Mouse (Mus musculus): ENCODE measurements at regions not wholly inside any gene's neighbourhood (a gene's known extent, or its start where the extent isn't known, plus 50 kb on each side); places are given as distances from the start of the nearest gene placed in this dataset.
A peak's percentile ranks its signal among the peaks of the same experiment; 100 is the strongest.

- no peak overlapping the region for H3K4me3 ChIP-seq (ENCODE audit: low read depth, low read length)
- no peak for DNase-seq (ENCODE audit: low spot score)
- no peak overlapping the region for H3K27ac ChIP-seq (ENCODE audit: low read depth, low read length)
- no peak overlapping the region for H3K9ac ChIP-seq (ENCODE audit: low read length)
- no peaks in the 10 kb centered on the region for H3K27me3 ChIP-seq (replicated peaks; ENCODE audit: control insufficient read depth, insufficient read depth, low read length)
- ATAC-seq: no peak
- H3K4me2 ChIP-seq (ENCODE audit: low read length): no peak overlapping the region
- no peaks in the 10 kb centered on the region for H3K9me3 ChIP-seq (replicated peaks; ENCODE audit: control insufficient read depth, low read length)
- no peaks in the 10 kb centered on the region for H3K36me3 ChIP-seq (ENCODE audit: control insufficient read depth, insufficient read depth, low read length)
- no peaks in the 10 kb centered on the region for H3K4me1 ChIP-seq (ENCODE audit: control insufficient read depth, insufficient read depth, low read length)
These were observed 743.1 kb downstream of the Stim2 start for GRCm38 (mm10) chr5:54741440-54741839.

DNA sequence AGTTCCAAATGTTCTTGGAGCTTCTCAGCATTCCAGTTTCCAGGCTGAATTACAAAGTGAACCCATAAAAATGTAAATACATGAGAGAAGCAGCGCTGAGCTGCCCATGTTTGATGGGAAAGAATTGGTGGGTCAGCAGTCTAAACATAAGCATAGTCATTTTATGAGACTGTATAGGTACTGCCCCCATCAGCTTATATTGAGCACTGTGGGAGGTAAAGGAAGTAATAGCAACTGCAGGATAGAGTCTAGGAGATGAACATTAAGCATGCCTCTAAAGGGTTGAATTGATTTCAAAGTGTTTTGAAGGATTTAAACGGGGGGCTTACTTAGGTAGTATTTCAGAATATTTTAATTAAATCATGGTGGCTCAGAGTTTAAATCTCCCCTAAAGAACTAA, 748.7 kb downstream of the Stim2 start:
- no peaks in the 10 kb centered on the region for H3K27me3 ChIP-seq (replicated peaks; ENCODE audit: control insufficient read depth, insufficient read depth, low read length)
- no peaks in the 10 kb centered on the region for H3K4me1 ChIP-seq (ENCODE audit: control insufficient read depth, insufficient read depth, low read length)
- DNase-seq (ENCODE audit: low spot score) (no peak), ATAC-seq (no peak)
- H3K9ac ChIP-seq (ENCODE audit: low read length): no peak overlapping the region
- H3K36me3 ChIP-seq (ENCODE audit: control insufficient read depth, insufficient read depth, low read length): no peaks in the 10 kb centered on the region
- no peaks in the 10 kb centered on the region for H3K9me3 ChIP-seq (replicated peaks; ENCODE audit: control insufficient read depth, low read length)
- no peak overlapping the region for H3K4me3 ChIP-seq (ENCODE audit: low read depth, low read length)
- no peak overlapping the region for H3K4me2 ChIP-seq (ENCODE audit: low read length)
- WGBS: 43% methylated on average over 2 of the region's 2 CpGs
- no peak overlapping the region for H3K27ac ChIP-seq (ENCODE audit: low read depth, low read length)

DNA sequence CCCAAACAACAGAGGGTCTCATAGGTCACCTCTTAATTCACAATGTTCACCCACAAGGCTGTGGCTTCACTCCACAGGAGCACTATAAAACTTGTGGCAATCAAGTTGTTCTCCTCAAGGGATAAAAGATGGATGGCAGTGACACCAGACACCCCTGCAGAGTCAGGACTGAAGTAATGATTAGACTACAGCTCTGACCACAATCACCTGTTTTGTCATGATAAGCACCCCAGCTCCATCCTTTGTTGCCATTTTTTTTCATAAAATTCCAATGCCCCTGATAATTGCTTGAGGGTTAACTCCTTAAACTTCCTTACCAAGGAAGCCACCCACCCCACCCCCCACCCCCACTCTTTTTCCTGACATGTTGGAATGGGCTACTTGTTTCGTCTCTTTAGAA, 755.1 kb downstream of the Stim2 start:
- DNase-seq (ENCODE audit: low spot score): no peak
- no peak overlapping the region for H3K9ac ChIP-seq (ENCODE audit: low read length)
- no peaks in the 10 kb centered on the region for H3K4me1 ChIP-seq (ENCODE audit: control insufficient read depth, insufficient read depth, low read length)
- H3K36me3 ChIP-seq (ENCODE audit: control insufficient read depth, insufficient read depth, low read length): no peaks in the 10 kb centered on the region
- H3K4me3 ChIP-seq (ENCODE audit: low read depth, low read length): no peak overlapping the region
- H3K27ac ChIP-seq (ENCODE audit: low read depth, low read length): no peak overlapping the region
- 79% methylated on average over 1 of the region's 1 CpGs for WGBS
- no peak overlapping the region for H3K4me2 ChIP-seq (ENCODE audit: low read length)
- H3K27me3 ChIP-seq (replicated peaks; ENCODE audit: control insufficient read depth, insufficient read depth, low read length): no peaks in the 10 kb centered on the region
- no peak for ATAC-seq
- H3K9me3 ChIP-seq (replicated peaks; ENCODE audit: control insufficient read depth, low read length): no peaks in the 10 kb centered on the region

- H3K4me3 ChIP-seq (ENCODE audit: low read depth, low read length): no peak overlapping the region
- no peak overlapping the region for H3K27ac ChIP-seq (ENCODE audit: low read depth, low read length)
- no peak overlapping the region for H3K9ac ChIP-seq (ENCODE audit: low read length)
- no peaks in the 10 kb centered on the region for H3K27me3 ChIP-seq (replicated peaks; ENCODE audit: control insufficient read depth, insufficient read depth, low read length)
- DNase-seq (ENCODE audit: low spot score) (no peak), ATAC-seq (no peak)
- no peak overlapping the region for H3K4me2 ChIP-seq (ENCODE audit: low read length)
- H3K4me1 ChIP-seq (ENCODE audit: control insufficient read depth, insufficient read depth, low read length): no peaks in the 10 kb centered on the region
- WGBS: 85% methylated on average over 3 of the region's 3 CpGs
- no peaks in the 10 kb centered on the region for H3K9me3 ChIP-seq (replicated peaks; ENCODE audit: control insufficient read depth, low read length)
- no peaks in the 10 kb centered on the region for H3K36me3 ChIP-seq (ENCODE audit: control insufficient read depth, insufficient read depth, low read length)
These were observed 761.4 kb downstream of the Stim2 start for GRCm38 (mm10) chr5:54759657-54760056.

- 2% methylated on average over 1 of the region's 1 CpGs for whole genome bisulfite sequencing
- Histone ChIP-seq H3K36me3 (ENCODE audit: control insufficient read depth, insufficient read depth, low read length) (no peaks in the 10 kb centered on the region), H3K4me2 (ENCODE audit: low read length) (no peak overlapping the region), H3K4me3 (ENCODE audit: low read depth, low read length) (no peak overlapping the region), H3K27ac (ENCODE audit: low read depth, low read length) (no peak overlapping the region), H3K4me1 (ENCODE audit: control insufficient read depth, insufficient read depth, low read length) (no peaks in the 10 kb centered on the region), H3K27me3 (replicated peaks; ENCODE audit: control insufficient read depth, insufficient read depth, low read length) (no peaks in the 10 kb centered on the region), H3K9me3 (replicated peaks; ENCODE audit: control insufficient read depth, low read length) (no peaks in the 10 kb centered on the region), H3K9ac (ENCODE audit: low read length) (no peak overlapping the region)
- DNase-seq (ENCODE audit: low spot score): peak; percentile 1
- no peak for ATAC-seq
These were observed 764.7 kb downstream of the Stim2 start for GRCm38 (mm10) chr5:54763019-54763418.

DNA sequence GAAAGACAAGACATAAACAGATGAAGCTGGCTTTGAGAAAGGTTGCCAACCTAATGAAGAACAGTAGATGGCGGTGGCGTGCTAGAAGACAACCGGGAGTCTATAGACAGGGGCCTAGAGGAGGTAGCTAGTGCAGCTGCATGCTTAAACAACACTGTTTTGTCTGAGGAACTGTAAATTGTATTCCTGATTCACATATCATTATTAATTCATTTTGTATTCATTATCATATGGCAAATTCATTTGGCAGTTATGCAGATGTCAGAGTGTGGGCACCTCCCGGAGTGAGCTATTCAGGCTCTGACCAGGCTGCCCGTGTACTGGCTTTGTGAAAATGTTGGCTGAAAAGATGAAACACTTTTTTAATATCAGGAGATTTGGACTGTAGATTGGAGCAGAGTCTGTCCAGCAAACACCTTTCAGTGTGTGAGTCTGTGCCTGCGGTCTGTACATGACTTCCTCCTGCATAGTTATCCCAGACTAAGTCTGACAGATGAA, 798.7 kb downstream of the Stim2 start:
- Histone ChIP-seq H3K9ac (ENCODE audit: low read length) (no peak overlapping the region), H3K4me1 (ENCODE audit: control insufficient read depth, insufficient read depth, low read length) (no peaks in the 10 kb centered on the region), H3K9me3 (replicated peaks; ENCODE audit: control insufficient read depth, low read length) (no peaks in the 10 kb centered on the region), H3K4me2 (ENCODE audit: low read length) (no peak overlapping the region), H3K4me3 (ENCODE audit: low read depth, low read length) (no peak overlapping the region), H3K36me3 (ENCODE audit: control insufficient read depth, insufficient read depth, low read length) (no peaks in the 10 kb centered on the region), H3K27ac (ENCODE audit: low read depth, low read length) (no peak overlapping the region), H3K27me3 (replicated peaks; ENCODE audit: control insufficient read depth, insufficient read depth, low read length) (no peaks in the 10 kb centered on the region)
- WGBS: 26% methylated on average over 6 of the region's 6 CpGs
- peak; percentile 90 for DNase-seq (ENCODE audit: low spot score)
- peak; percentile 97 for ATAC-seq

- WGBS: 87% methylated on average over 2 of the region's 2 CpGs
- no peak overlapping the region for H3K9ac ChIP-seq (ENCODE audit: low read length)
- ATAC-seq: no peak
These were observed 828.8 kb downstream of the Stim2 start for GRCm38 (mm10) chr5:54827076-54827475.

More at GRCm38 (mm10) chr5:54827076-54827475, 828.8 kb downstream of the Stim2 start:
- no peaks in the 10 kb centered on the region for H3K9me3 ChIP-seq (replicated peaks; ENCODE audit: control insufficient read depth, low read length)
- no peaks in the 10 kb centered on the region for H3K36me3 ChIP-seq (ENCODE audit: control insufficient read depth, insufficient read depth, low read length)
- no peak for DNase-seq (ENCODE audit: low spot score)
- no peaks in the 10 kb centered on the region for H3K4me1 ChIP-seq (ENCODE audit: control insufficient read depth, insufficient read depth, low read length)
- H3K4me3 ChIP-seq (ENCODE audit: low read depth, low read length): no peak overlapping the region
- H3K4me2 ChIP-seq (ENCODE audit: low read length): no peak overlapping the region
- no peaks in the 10 kb centered on the region for H3K27me3 ChIP-seq (replicated peaks; ENCODE audit: control insufficient read depth, insufficient read depth, low read length)
- H3K27ac ChIP-seq (ENCODE audit: low read depth, low read length): no peak overlapping the region

Measured in forebrain, embryonic 14.5 days (tissue).